Mouse (Mus musculus) limb, embryonic 11.5 days (tissue): ENCODE measurements around the gene Plekhm1. TPM values are rescaled to one million over a fixed set of nuclear protein-coding genes. Genes with fewer than 3 reads are reported as not detected.
A peak's percentile ranks its signal among the peaks of the same experiment; 100 is the strongest.

ENCODE experiments used
- ATAC-seq: fragments of 200-750 bp; cut with Nextera tagmentation; 2 replicates; pipeline ENCODE4 v1.8.0; 2017; ENCODE audit warnings: low read depth; ENCODE audit not compliant: insufficient number of reproducible peaks, low FRiP score, low TSS enrichment
- DNase-seq: peaks from one replicate; pipeline ENCODE4 v3.0.0-alpha.2; 2015; ENCODE audit warnings: low spot score
- H3K27ac ChIP-seq: fragments of 300-500 bp; sonication (generic); replicated peaks from 2 replicates; pipeline ENCODE4 v1.5.1; 2014; ENCODE audit warnings: low read depth, mild to moderate bottlenecking, low read length
- H3K27me3 ChIP-seq: fragments of 300-500 bp; sonication (generic); 2 replicates; pipeline ENCODE4 v1.6.1; 2014; ENCODE audit warnings: mild to moderate bottlenecking, low read length, mixed read lengths; ENCODE audit not compliant: control insufficient read depth, insufficient read depth
- H3K36me3 ChIP-seq: fragments of 300-500 bp; sonication (generic); 2 replicates; pipeline ENCODE4 v1.6.1; 2014; ENCODE audit warnings: mild to moderate bottlenecking, low read length, moderate library complexity, mixed read lengths; ENCODE audit not compliant: control insufficient read depth, insufficient read depth
- H3K4me1 ChIP-seq: fragments of 300-500 bp; sonication (generic); 2 replicates; pipeline ENCODE4 v1.6.1; 2014; ENCODE audit warnings: low read length, mixed read lengths; ENCODE audit not compliant: control insufficient read depth, insufficient read depth
- H3K4me2 ChIP-seq: fragments of 300-500 bp; sonication (generic); 2 replicates; pipeline ENCODE4 v1.6.1; 2014; ENCODE audit warnings: low read depth, mild to moderate bottlenecking, moderate library complexity; ENCODE audit not compliant: severe bottlenecking
- H3K4me3 ChIP-seq: fragments of 300-500 bp; sonication (generic); 2 replicates; pipeline ENCODE4 v1.5.1; 2014; ENCODE audit warnings: low read depth, low read length
- H3K9ac ChIP-seq: fragments of 300-500 bp; sonication (generic); 2 replicates; pipeline ENCODE4 v1.6.1; 2014; ENCODE audit warnings: mild to moderate bottlenecking, low read length
- H3K9me3 ChIP-seq: fragments of 300-500 bp; sonication (generic); 2 replicates; pipeline ENCODE4 v1.6.1; 2016; ENCODE audit warnings: low read length; ENCODE audit not compliant: control insufficient read depth
- WGBS: fragments of 180-500 bp; shearing (Covaris S2); extraction: QIAGEN DNeasy Blood & Tissue Kit; methylation state at CpG from one replicate; pipeline ENCODE4 v1.1.7; 2014; 5-methylcytosine and 5-hydroxymethylcytosine counted together
- polyA plus RNA-seq: library from polyadenylated mRNA; unstranded; fragments of >200 nt; fragmentation: Nextera tagmentation; extraction: Ambion mirVana; gene quantifications from 2 replicates; pipeline ENCODE4 v1.2.1, GENCODE M21; 2014

The Plekhm1 gene
- polyA plus RNA-seq, 1 experiment from 2014 or later: 7.9 TPM

DNA sequence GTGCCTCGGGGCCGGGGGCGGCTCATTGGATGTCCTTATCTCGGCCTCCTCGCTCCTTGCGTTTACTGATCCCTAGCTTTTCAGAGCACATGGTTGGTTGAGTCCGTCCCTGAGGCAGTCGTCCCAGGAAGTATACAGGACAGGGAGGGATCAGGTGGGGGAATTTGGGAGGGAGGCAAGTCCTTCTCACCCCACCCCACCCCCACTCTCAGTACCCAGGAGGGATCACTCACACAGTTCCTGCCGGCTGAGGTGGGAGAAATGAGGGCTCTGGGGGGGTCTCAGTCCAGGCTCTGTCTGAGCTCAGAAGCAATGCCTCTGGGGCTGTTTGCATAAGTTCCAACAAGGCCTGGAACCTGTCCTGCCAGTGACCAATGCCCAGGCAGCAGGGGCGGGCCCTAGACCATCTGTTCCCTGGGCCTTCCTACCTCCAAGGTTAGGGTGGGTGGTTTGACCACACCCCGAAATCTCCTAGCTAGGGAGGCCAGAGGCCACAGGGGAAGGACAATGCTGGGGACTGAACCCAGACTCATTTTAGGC, 56.4 kb downstream of the Plekhm1 start:
- H3K27me3 ChIP-seq: peaks cover 42% of the 10 kb centered on the region
- H3K36me3 ChIP-seq: no peaks in the 10 kb centered on the region
- H3K9ac ChIP-seq: no peak overlapping the region
- no peak overlapping the region for H3K27ac ChIP-seq
- no peak overlapping the region for H3K4me2 ChIP-seq
- DNase-seq: no peak
- no peaks in the 10 kb centered on the region; the same call in 1 of the 2 replicates for H3K9me3 ChIP-seq
- 11% methylated on average over 11 of the region's 11 CpGs for WGBS
- 0 out of 2 replicates have a peak, but pooled peaks cover 5% of the 10 kb centered on the region for H3K4me1 ChIP-seq
- no peak for ATAC-seq
- no peak overlapping the region for H3K4me3 ChIP-seq

- Histone ChIP-seq H3K27ac (no peak overlapping the region), H3K4me2 (no peak overlapping the region), H3K9ac (no peak overlapping the region), H3K27me3 (peaks cover 34% of the 10 kb centered on the region), H3K9me3 (no peaks in the 10 kb centered on the region; the same call in 1 of the 2 replicates), H3K4me3 (no peak overlapping the region), H3K36me3 (no peaks in the 10 kb centered on the region), H3K4me1 (0 out of 2 replicates have a peak, but pooled peaks cover 5% of the 10 kb centered on the region)
- DNase-seq (peak; percentile 26), ATAC-seq (no peak)
- 28% methylated on average over 11 of the region's 11 CpGs for WGBS
Measured at GRCm38 (mm10) chr11:103355251-103355650, 57.2 kb downstream of the Plekhm1 start.

DNA sequence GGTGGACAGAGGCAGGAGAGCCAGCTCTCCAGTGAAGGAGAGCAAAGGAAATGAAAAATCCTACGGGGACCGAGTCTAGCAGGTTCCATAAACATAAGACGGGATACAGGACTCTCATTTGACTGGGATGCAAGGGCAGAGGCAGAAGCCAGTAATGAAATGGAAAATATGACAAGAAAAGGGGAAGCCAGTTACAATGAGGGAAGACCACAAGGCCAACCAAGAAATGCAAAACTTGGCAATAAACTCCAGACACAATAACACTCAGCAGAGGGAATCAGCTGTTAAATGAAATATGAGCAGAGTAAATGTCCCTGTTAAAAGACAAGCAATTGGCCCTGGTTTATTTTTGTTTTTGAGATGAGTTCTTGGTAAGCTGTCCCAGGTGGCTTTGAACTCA, 58.5 kb downstream of the Plekhm1 start:
- Histone ChIP-seq H3K4me2 (no peak overlapping the region), H3K4me1 (0 out of 2 replicates have a peak, but pooled peaks cover 3% of the 10 kb centered on the region), H3K27ac (no peak overlapping the region), H3K4me3 (no peak overlapping the region), H3K9me3 (no peaks in the 10 kb centered on the region; the same call in 1 of the 2 replicates), H3K9ac (no peak overlapping the region), H3K27me3 (peaks cover 24% of the 10 kb centered on the region), H3K36me3 (no peaks in the 10 kb centered on the region)
- 85% methylated on average over 3 of the region's 3 CpGs for WGBS
- DNase-seq (no peak), ATAC-seq (no peak)

DNA sequence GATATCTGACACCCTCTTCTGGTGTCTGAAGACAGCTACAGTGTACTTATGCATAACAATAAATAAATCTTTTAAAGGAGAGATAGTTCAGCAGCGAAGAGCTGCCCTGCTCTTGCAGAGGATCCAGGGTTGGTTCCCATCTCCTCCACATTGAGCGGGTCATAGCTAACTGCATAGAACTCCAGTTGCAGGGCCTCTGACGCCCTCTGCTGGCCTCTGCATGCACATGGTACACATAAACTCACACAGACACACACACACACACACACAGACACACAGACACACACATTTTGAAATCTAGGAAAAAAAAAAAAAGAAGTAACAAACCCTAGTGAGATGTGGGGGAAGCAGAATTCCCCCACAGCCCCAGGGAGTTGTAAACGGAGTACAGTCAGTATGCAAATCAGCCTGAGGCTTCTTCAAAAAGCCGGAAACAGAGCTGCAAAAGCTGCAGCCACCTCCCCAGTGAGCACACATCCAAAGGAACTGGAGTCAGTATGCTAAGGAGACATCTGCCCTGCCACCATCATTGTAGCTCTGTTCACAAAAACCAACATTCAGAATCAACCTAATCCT, 60.2 kb downstream of the Plekhm1 start:
- peaks cover 17% of the 10 kb centered on the region for H3K27me3 ChIP-seq
- ATAC-seq (no peak), DNase-seq (no peak)
- WGBS: 81% methylated on average over 5 of the region's 5 CpGs
- H3K4me3 ChIP-seq: no peak overlapping the region
- no peaks in the 10 kb centered on the region for H3K36me3 ChIP-seq
- no peak overlapping the region for H3K9ac ChIP-seq
- H3K4me1 ChIP-seq: no peaks in the 10 kb centered on the region
- no peaks in the 10 kb centered on the region; the same call in 1 of the 2 replicates for H3K9me3 ChIP-seq
- no peak overlapping the region for H3K4me2 ChIP-seq
- H3K27ac ChIP-seq: no peak overlapping the region

DNA sequence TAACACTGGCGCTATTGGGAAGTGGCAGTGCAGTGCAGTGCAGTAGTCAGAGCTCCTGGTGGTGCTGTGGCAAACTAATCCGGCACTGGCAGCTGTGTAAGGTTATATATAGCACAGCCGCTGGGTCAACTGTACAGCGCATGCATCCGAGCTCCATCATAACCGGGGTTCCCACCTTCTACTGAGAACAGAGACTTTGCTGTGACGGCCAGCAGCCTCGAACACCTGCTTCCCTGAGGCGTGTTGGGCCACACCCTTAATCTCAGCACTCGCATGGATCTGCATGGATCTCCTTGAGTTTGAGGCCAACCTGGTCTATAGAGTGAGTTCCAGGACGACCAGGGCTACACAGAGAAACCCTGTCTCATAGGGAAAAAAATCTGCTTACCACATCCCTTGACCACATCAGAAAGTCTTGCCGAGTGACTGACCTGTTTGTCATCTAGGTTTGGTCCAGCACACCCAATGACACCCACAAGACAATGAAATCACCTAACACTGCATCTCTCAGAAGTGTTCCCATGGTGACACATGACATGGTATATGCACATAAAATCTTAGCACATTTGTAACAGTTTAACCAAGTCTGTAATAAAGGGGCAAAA, 61.7 kb downstream of the Plekhm1 start:
- DNase-seq (no peak), ATAC-seq (no peak)
- Histone ChIP-seq H3K27me3 (peaks cover 5% of the 10 kb centered on the region), H3K9me3 (no peaks in the 10 kb centered on the region; the same call in 1 of the 2 replicates), H3K27ac (no peak overlapping the region), H3K36me3 (no peaks in the 10 kb centered on the region), H3K4me2 (no peak overlapping the region), H3K9ac (no peak overlapping the region), H3K4me3 (no peak overlapping the region), H3K4me1 (no peaks in the 10 kb centered on the region)
- 86% methylated on average over 12 of the region's 12 CpGs for WGBS

GRCm38 (mm10) chr11:103349699-103350098, 62.8 kb downstream of the Plekhm1 start:
- ATAC-seq: no peak
- no peaks in the 10 kb centered on the region for H3K27me3 ChIP-seq
- 84% methylated on average over 2 of the region's 2 CpGs for WGBS

DNA sequence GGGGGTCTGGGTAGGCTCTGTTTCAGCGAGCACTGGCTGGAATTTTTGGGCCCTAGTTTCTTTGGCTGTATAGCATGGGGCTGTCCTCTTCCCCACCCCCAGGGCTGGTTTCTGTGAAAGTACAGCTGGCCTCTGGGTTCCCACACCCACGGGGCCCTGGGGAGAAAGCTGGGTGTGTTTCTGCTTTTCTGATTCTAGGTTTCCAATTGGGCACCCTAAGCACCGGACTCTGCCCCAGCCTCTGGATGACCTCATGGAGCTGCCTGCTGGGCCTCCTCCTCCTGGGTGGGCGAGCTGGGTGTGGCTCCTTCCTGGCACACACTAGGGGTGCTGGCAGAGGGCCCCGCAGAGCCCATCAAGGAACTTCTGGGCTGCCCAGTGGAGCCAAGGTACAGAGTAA, 65.8 kb downstream of the Plekhm1 start:
- no peak for ATAC-seq
- no peak for DNase-seq
- Histone ChIP-seq H3K27ac (no peak overlapping the region), H3K9ac (no peak overlapping the region), H3K9me3 (no peaks in the 10 kb centered on the region), H3K36me3 (no peaks in the 10 kb centered on the region), H3K4me2 (no peak overlapping the region), H3K4me3 (no peak overlapping the region), H3K27me3 (no peaks in the 10 kb centered on the region), H3K4me1 (no peaks in the 10 kb centered on the region)
- WGBS: 76% methylated on average over 5 of the region's 5 CpGs

More at GRCm38 (mm10) chr11:103349699-103350098, 62.8 kb downstream of the Plekhm1 start:
- Histone ChIP-seq H3K4me3 (no peak overlapping the region), H3K27ac (no peak overlapping the region), H3K4me2 (no peak overlapping the region), H3K9me3 (no peaks in the 10 kb centered on the region; the same call in 1 of the 2 replicates), H3K9ac (no peak overlapping the region), H3K36me3 (no peaks in the 10 kb centered on the region), H3K4me1 (no peaks in the 10 kb centered on the region)
- DNase-seq: peak; percentile 37

DNA sequence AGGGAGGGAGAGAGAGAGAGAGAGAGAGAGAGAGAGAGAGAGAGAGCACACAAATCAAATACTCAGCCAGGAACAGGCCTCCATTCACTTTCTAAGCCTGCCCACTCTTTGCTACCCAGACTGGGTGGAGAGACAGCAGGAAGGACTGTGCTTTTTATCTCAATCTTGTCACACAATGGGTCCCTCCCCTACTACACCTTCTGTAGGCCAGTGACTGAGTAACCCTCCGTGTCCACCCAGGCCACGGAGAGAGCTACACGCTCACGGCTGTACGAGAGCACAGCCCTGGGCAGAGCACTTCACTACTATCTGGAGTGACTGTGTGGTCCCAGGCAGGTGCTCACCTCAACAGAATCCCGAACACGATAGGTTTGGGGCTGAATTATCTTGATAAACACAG, 66.3 kb downstream of the Plekhm1 start:
- H3K9me3 ChIP-seq: no peaks in the 10 kb centered on the region
- WGBS: 82% methylated on average over 7 of the region's 7 CpGs
- ATAC-seq: no peak
- no peaks in the 10 kb centered on the region for H3K36me3 ChIP-seq
- H3K4me3 ChIP-seq: no peak overlapping the region
- H3K4me2 ChIP-seq: no peak overlapping the region
- H3K4me1 ChIP-seq: no peaks in the 10 kb centered on the region
- DNase-seq: no peak
- H3K27ac ChIP-seq: no peak overlapping the region
- H3K27me3 ChIP-seq: no peaks in the 10 kb centered on the region
- H3K9ac ChIP-seq: no peak overlapping the region
